Mouse (Mus musculus) frontal cortex, adult 2 months (tissue): ENCODE measurements at regions not wholly inside any gene's neighbourhood (a gene's known extent, or its start where the extent isn't known, plus 50 kb on each side); places are given as distances from the start of the nearest gene placed in this dataset.

Source experiments
- DNase-seq, 2 experiments: peaks; one replicate each; pipeline ENCODE4 v3.0.0; 2022; ENCODE audit warnings: low spot score in 1 of 2; ENCODE audit errors: extremely low spot score in 1 of 2

- peak in 1 of 2 experiments; percentile 60 for DNase-seq
Observed at GRCm38 (mm10) chr14:39532689-39533088, 59.8 kb upstream of the Nrg3 start.
